8 mouse cellular contexts compared by ENCODE assay signal in the genomic region with DNA sequence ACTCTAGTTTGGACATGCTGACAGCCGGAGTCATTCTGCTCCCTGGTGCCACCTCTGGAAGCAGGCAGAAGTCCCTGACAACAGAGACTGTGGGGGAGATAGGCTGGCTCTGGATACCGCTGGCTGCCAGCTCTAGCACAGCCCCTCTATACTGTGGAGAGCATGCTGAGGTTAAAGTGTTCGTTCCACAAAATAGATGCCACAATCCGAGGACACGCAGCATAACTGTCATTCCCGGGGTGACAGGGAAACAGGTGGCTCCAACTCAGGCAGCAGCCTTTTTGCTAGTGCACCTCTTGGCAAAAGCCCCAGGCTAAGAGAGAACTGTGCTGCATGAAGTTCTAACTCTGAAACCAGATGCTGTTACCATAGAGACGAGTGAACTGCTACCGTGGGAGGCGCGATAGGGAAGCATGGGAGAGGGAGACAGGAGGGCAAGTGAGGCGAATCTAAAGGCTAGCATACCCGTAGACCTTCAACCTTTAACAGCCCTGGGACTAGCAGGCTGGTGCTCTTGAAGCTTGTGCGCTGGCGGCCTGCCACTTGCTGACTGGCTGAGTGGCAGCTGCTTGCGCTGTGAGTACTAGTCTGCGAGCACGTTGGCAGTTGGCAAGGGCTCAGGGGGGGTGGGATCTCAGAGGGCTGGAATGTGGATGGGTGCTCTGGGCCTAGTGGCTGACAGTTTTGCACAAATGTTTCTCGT. TPM values are rescaled to one million over a fixed set of nuclear protein-coding genes. Genes with fewer than 3 reads are reported as not detected.
DNase-seq lines count a peak whose midpoint lies in the region; ATAC-seq and TF ChIP-seq lines count a peak whose summit lies in the region.

No protein-coding gene starts in this region.

- H3K9ac ChIP-seq in heart, embryonic 12.5 days, result peak overlapping the region; percentile 12; the same call in 1 of the 2 replicates
- H3K9ac ChIP-seq in kidney, embryonic 16.5 days (replicated peaks; ENCODE audit: low read length), result no peak overlapping the region
- H3K9ac ChIP-seq in limb, embryonic 13.5 days, result no peak overlapping the region
- H3K9ac ChIP-seq in neural tube, embryonic 11.5 days (ENCODE audit: low read length), result no peak overlapping the region

- H3K27me3 ChIP-seq in forebrain, embryonic 10.5 days (ENCODE audit: poor library complexity, severe bottlenecking), result no peaks in the 10 kb centered on the region
- H3K27me3 ChIP-seq in heart, embryonic 12.5 days (replicated peaks), result no peaks in the 10 kb centered on the region
- no peaks in the 10 kb centered on the region for H3K27me3 ChIP-seq in kidney, embryonic 16.5 days (ENCODE audit: insufficient read depth, low read length)
- H3K27me3 ChIP-seq in limb, embryonic 13.5 days, result no peaks in the 10 kb centered on the region
- no peaks in the 10 kb centered on the region for H3K27me3 ChIP-seq in neural tube, embryonic 11.5 days (ENCODE audit: control insufficient read depth, insufficient read depth, low read length)

- TF ChIP-seq CTCF in brain, embryonic 14.5 days (IDR thresholded peaks at IDR 0.05; ENCODE audit: borderline replicate concordance, extremely low read depth, insufficient read depth, insufficient read length), result peak; percentile 14; the same call in 1 of the 2 replicates

- 53% methylated on average over 18 of the region's 18 CpGs for WGBS in forebrain, embryonic 10.5 days
- 28% methylated on average over 18 of the region's 18 CpGs for WGBS in heart, embryonic 12.5 days
- WGBS in kidney, embryonic 16.5 days, result 22% methylated on average over 18 of the region's 18 CpGs
- 26% methylated on average over 18 of the region's 18 CpGs for WGBS in limb, embryonic 13.5 days
- 50% methylated on average over 18 of the region's 18 CpGs for WGBS in neural tube, embryonic 11.5 days

- peak; percentile 86 for ATAC-seq in heart, embryonic 12.5 days (ENCODE audit: insufficient number of reproducible peaks, low FRiP score)
- peak; percentile 82 for ATAC-seq in kidney, embryonic 16.5 days (ENCODE audit: low FRiP score, low TSS enrichment)
- ATAC-seq in limb, embryonic 13.5 days (ENCODE audit: low FRiP score, low read depth), result peak; percentile 81
- ATAC-seq in neural tube, embryonic 11.5 days (ENCODE audit: insufficient read depth, low FRiP score, low TSS enrichment), result peak; percentile 52

- no peaks in the 10 kb centered on the region for H3K9me3 ChIP-seq in forebrain, embryonic 10.5 days
- H3K9me3 ChIP-seq in heart, embryonic 12.5 days (replicated peaks), result no peaks in the 10 kb centered on the region
- no peaks in the 10 kb centered on the region for H3K9me3 ChIP-seq in kidney, embryonic 16.5 days (ENCODE audit: low read length)
- no peaks in the 10 kb centered on the region for H3K9me3 ChIP-seq in limb, embryonic 13.5 days
- H3K9me3 ChIP-seq in neural tube, embryonic 11.5 days (ENCODE audit: control insufficient read depth, low read length), result no peaks in the 10 kb centered on the region

- H3K4me1 ChIP-seq in forebrain, embryonic 10.5 days, result peaks cover 25% of the 10 kb centered on the region
- peaks cover 54% of the 10 kb centered on the region for H3K4me1 ChIP-seq in heart, embryonic 12.5 days (replicated peaks)
- H3K4me1 ChIP-seq in kidney, embryonic 16.5 days (ENCODE audit: insufficient read depth, low read length), result peaks cover 36% of the 10 kb centered on the region
- H3K4me1 ChIP-seq in limb, embryonic 13.5 days, result peaks cover 36% of the 10 kb centered on the region
- peaks cover 6% of the 10 kb centered on the region; the same call in 1 of the 2 replicates for H3K4me1 ChIP-seq in neural tube, embryonic 11.5 days (ENCODE audit: control insufficient read depth, insufficient read depth, low read length)

- peak overlapping the region; percentile 53 for H3K4me2 ChIP-seq in heart, embryonic 12.5 days
- H3K4me2 ChIP-seq in kidney, embryonic 16.5 days (replicated peaks; ENCODE audit: low read depth, low read length), result peak overlapping the region; percentile 26
- H3K4me2 ChIP-seq in limb, embryonic 13.5 days (replicated peaks), result peak overlapping the region; percentile 51
- no peak overlapping the region for H3K4me2 ChIP-seq in neural tube, embryonic 11.5 days (ENCODE audit: low read depth)

- no peak for TF ChIP-seq POLR2A in brain, embryonic 14.5 days (IDR thresholded peaks at IDR 0.05; ENCODE audit: borderline replicate concordance, extremely low read depth, insufficient read depth, insufficient read length, poor library complexity, severe bottlenecking)

- peak overlapping the region; percentile 44; the same call in 1 of the 2 replicates for H3K27ac ChIP-seq in forebrain, embryonic 10.5 days
- H3K27ac ChIP-seq in heart, embryonic 12.5 days (ENCODE audit: poor library complexity, severe bottlenecking), result peak overlapping the region; percentile 95
- no peak overlapping the region for H3K27ac ChIP-seq in kidney, embryonic 16.5 days (ENCODE audit: low read length)
- no peak overlapping the region for H3K27ac ChIP-seq in limb, embryonic 13.5 days
- no peak overlapping the region for H3K27ac ChIP-seq in neural tube, embryonic 11.5 days (ENCODE audit: low read depth, low read length)

- H3K4me3 ChIP-seq in forebrain, embryonic 10.5 days, result no peak overlapping the region
- peak overlapping the region; percentile 15 for H3K4me3 ChIP-seq in heart, embryonic 12.5 days
- H3K4me3 ChIP-seq in kidney, embryonic 16.5 days (ENCODE audit: low read length), result 0 out of 2 replicates have a peak overlapping the region, but pooled peaks have one; percentile 6
- 0 out of 2 replicates have a peak overlapping the region, but pooled peaks have one; percentile 14 for H3K4me3 ChIP-seq in limb, embryonic 13.5 days
- no peak overlapping the region for H3K4me3 ChIP-seq in neural tube, embryonic 11.5 days (ENCODE audit: low read depth, low read length)

- H3K36me3 ChIP-seq in forebrain, embryonic 10.5 days (replicated peaks), result no peaks in the 10 kb centered on the region
- H3K36me3 ChIP-seq in heart, embryonic 12.5 days, result no peaks in the 10 kb centered on the region
- H3K36me3 ChIP-seq in kidney, embryonic 16.5 days (ENCODE audit: insufficient read depth, low read length), result no peaks in the 10 kb centered on the region
- no peaks in the 10 kb centered on the region for H3K36me3 ChIP-seq in limb, embryonic 13.5 days
- H3K36me3 ChIP-seq in neural tube, embryonic 11.5 days (ENCODE audit: control insufficient read depth, insufficient read depth, low read length), result no peaks in the 10 kb centered on the region

- peak; percentile 94 for DNase-seq in brain, embryonic 14.5 days (ENCODE audit: low read depth)
- DNase-seq in forebrain, embryonic 10.5 days (ENCODE audit: extremely low spot score, low spot score), result peak; percentile 19
- peak; percentile 29 for DNase-seq in neural tube, embryonic 11.5 days (ENCODE audit: low spot score)
- DNase-seq in yolk sac, embryonic 10.5 days (ENCODE audit: low spot score), result peak; percentile 26
- DNase-seq in spleen, adult 18-20 months, result no peak

RNA-seq across cellular contexts. Expression of gene Slc4a4, which starts 42.9 kb away (rescaled TPM):
- polyA plus RNA-seq in brain, embryonic 14.5 days (2012; rRNA removed), result 2.5 and 6.3 TPM in 2 replicates
- 1.3 and 1.7 TPM in 2 replicates for polyA plus RNA-seq in forebrain, embryonic 10.5 days (2016; fragmentation: Nextera tagmentation; extraction: Ambion mirVana)
- polyA plus RNA-seq in heart, embryonic 12.5 days (2016; fragmentation: Nextera tagmentation; extraction: Ambion mirVana), result 5.6 TPM in 2 replicates
- polyA plus RNA-seq in kidney, embryonic 16.5 days (2015; fragmentation: Nextera tagmentation; extraction: Ambion mirVana), result 11.1 and 12.7 TPM in 2 replicates
- polyA plus RNA-seq in limb, embryonic 13.5 days (2015; fragmentation: Nextera tagmentation; extraction: Ambion mirVana), result 2.0 and 2.4 TPM in 2 replicates
- 1.7 and 2.6 TPM in 2 replicates for polyA plus RNA-seq in neural tube, embryonic 11.5 days (2014; fragmentation: Nextera tagmentation; extraction: Ambion mirVana)

Comparison
In these comparisons a context has a peak if more than half of its experiments do, and no peak if none do; other contexts are left out.
1. DNase-seq: peak in brain, embryonic 14.5 days (single experiment), forebrain, embryonic 10.5 days (single experiment), neural tube, embryonic 11.5 days (single experiment) and yolk sac, embryonic 10.5 days (single experiment); none in spleen, adult 18-20 months (0 of 2).
2. H3K27ac ChIP-seq: peak in forebrain, embryonic 10.5 days (single experiment) and heart, embryonic 12.5 days (single experiment); none in kidney, embryonic 16.5 days (single experiment), limb, embryonic 13.5 days (single experiment) and neural tube, embryonic 11.5 days (single experiment).
3. H3K4me3 ChIP-seq: peak in heart, embryonic 12.5 days (single experiment), kidney, embryonic 16.5 days (single experiment) and limb, embryonic 13.5 days (single experiment); none in forebrain, embryonic 10.5 days (single experiment) and neural tube, embryonic 11.5 days (single experiment).
4. Peak in every context shown above with its lines, with median percentiles within 50 percentile points of each other: ATAC-seq.